ENCODE assay signal across 32 mouse cellular contexts in the genomic region with DNA sequence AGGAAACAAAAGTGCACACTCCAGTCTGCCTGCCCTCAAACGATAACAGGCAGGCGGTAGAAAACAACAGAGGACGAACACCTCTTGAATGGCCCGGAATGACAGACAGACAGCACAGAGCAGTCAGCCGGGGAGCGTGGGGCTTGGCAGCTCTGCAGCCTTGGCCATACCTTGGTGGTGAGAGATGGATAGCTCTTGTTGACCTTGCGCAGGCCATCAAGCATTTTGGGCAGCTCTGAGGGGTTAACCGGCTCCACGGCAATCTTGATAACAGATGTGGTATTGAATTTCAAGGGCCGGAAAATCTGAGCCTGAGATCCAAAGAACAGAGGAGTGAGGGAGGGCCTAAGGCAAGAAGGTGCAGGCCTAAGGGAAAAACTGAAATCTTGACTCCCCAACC. TPM values are rescaled to one million over a fixed set of nuclear protein-coding genes. Genes with fewer than 3 reads are reported as not detected.
DNase-seq lines count a peak whose midpoint lies in the region; ATAC-seq lines count a peak whose summit lies in the region.
"Had no signal": no experiment of that assay in that cellular context is flagged by ENCODE, and none has a peak within 500 bp of the region (broad histone marks: within the 10 kb centered on the region; RNA-seq: fewer than 3 reads in every experiment).

No protein-coding gene starts in this region.

- ATAC-seq in neural tube, embryonic 11.5 days (ENCODE audit: insufficient read depth, low FRiP score, low TSS enrichment): no peak
- ATAC-seq: activated CD4-positive, CD25-positive, alpha-beta regulatory T cell, adult 4 months; forebrain, embryonic 13.5 days; forebrain, embryonic 16.5 days; intestine, postnatal 0 days had no signal

- no peaks in the 10 kb centered on the region for H3K4me1 ChIP-seq in neural tube, embryonic 11.5 days (ENCODE audit: control insufficient read depth, insufficient read depth, low read length)
- H3K4me1 ChIP-seq: forebrain, embryonic 10.5 days; forebrain, embryonic 13.5 days; hindbrain, embryonic 12.5 days; hindbrain, embryonic 15.5 days had no signal

- WGBS in neural tube, embryonic 11.5 days: 77% methylated on average over 10 of the region's 10 CpGs

- H3K27me3 ChIP-seq in neural tube, embryonic 11.5 days (ENCODE audit: control insufficient read depth, insufficient read depth, low read length): no peaks in the 10 kb centered on the region
- H3K27me3 ChIP-seq: forebrain, embryonic 13.5 days; hindbrain, embryonic 12.5 days; hindbrain, embryonic 15.5 days had no signal

- no peak overlapping the region for H3K4me2 ChIP-seq in neural tube, embryonic 11.5 days (ENCODE audit: low read depth)
- H3K4me2 ChIP-seq: forebrain, embryonic 13.5 days; heart, embryonic 11.5 days; hindbrain, embryonic 12.5 days; hindbrain, embryonic 15.5 days had no signal

- peak; percentile 45 for DNase-seq in adrenal gland, adult 2 months
- DNase-seq in adrenal gland, postnatal 4 days (ENCODE audit: low spot score in 2 of 2): no peak
- DNase-seq in embryo, embryonic 10 days (ENCODE audit: low spot score): peak; percentile 10
- DNase-seq in embryo, embryonic 11 days: no peak
- peak; percentile 4 for DNase-seq in neural tube, embryonic 11.5 days (ENCODE audit: low spot score)
- no peak for DNase-seq in neural tube, embryonic 10.5 days (ENCODE audit: extremely low spot score, low spot score)
- DNase-seq: cerebellum, adult 11 months; cerebellum, adult 2 months; cerebellum, adult 9-11 months; cerebellum, postnatal 25 days; gastrocnemius, postnatal 14 days; heart, adult 11 months had no signal

- H3K36me3 ChIP-seq in neural tube, embryonic 11.5 days (ENCODE audit: control insufficient read depth, insufficient read depth, low read length): peaks cover 39% of the 10 kb centered on the region

- H3K4me3 ChIP-seq in neural tube, embryonic 11.5 days (ENCODE audit: low read depth, low read length): no peak overlapping the region
- H3K4me3 ChIP-seq: forebrain, embryonic 10.5 days; forebrain, embryonic 13.5 days; hindbrain, embryonic 12.5 days; hindbrain, embryonic 15.5 days had no signal

- H3K27ac ChIP-seq in neural tube, embryonic 11.5 days (ENCODE audit: low read depth, low read length): no peak overlapping the region
- H3K27ac ChIP-seq: forebrain, embryonic 10.5 days; forebrain, embryonic 13.5 days; hindbrain, embryonic 12.5 days; hindbrain, embryonic 15.5 days had no signal

- no peak overlapping the region for H3K9ac ChIP-seq in neural tube, embryonic 11.5 days (ENCODE audit: low read length)
- H3K9ac ChIP-seq: forebrain, embryonic 13.5 days; hindbrain, embryonic 12.5 days; hindbrain, embryonic 15.5 days had no signal

- no peaks in the 10 kb centered on the region for H3K9me3 ChIP-seq in neural tube, embryonic 11.5 days (ENCODE audit: control insufficient read depth, low read length)
- H3K9me3 ChIP-seq: forebrain, embryonic 10.5 days; forebrain, embryonic 13.5 days; hindbrain, embryonic 12.5 days; hindbrain, embryonic 15.5 days had no signal

RNA-seq across cellular contexts. Expression of a gene that starts 10.3 kb away (rescaled TPM):
- total RNA-seq in adrenal gland, adult 2 months (2021): 1 to 10 TPM in 1 of 2 experiments, under 1 TPM in 1; 0.66 to 2.9 TPM
- polyA plus RNA-seq in adrenal gland, adult 2 months (2012; rRNA removed): 2.0 and 2.8 TPM in 2 replicates
- total RNA-seq in adrenal gland, postnatal 4 days (2021): 1 to 10 TPM in 1 of 2 experiments, under 1 TPM in 1; 0.87 to 1.2 TPM
- polyA plus RNA-seq in neural tube, embryonic 11.5 days (2014; fragmentation: Nextera tagmentation; extraction: Ambion mirVana): not detected in 2 replicates
- total RNA-seq: common myeloid progenitor, adult 5-6 weeks; hematopoietic stem cell, adult 5-6 weeks had no signal
- polyA plus RNA-seq: activated CD4-positive, CD25-positive, alpha-beta regulatory T cell, adult 4 months; embryonic facial prominence, embryonic 11.5 days; forebrain, embryonic 10.5 days; heart, embryonic 11.5 days; hindbrain, embryonic 12.5 days; intestine, embryonic 14.5 days had no signal

RNA-seq across cellular contexts. Expression of a gene that starts 26.4 kb away (rescaled TPM):
- 10 to 100 TPM; 12.9 to 20.6 TPM for total RNA-seq in adrenal gland, adult 2 months (2021)
- polyA plus RNA-seq in adrenal gland, adult 2 months (2012; rRNA removed): 1.8 and 2.4 TPM in 2 replicates
- total RNA-seq in adrenal gland, postnatal 4 days (2021): 10 to 100 TPM; 39.6 to 40.2 TPM
- 78.5 and 80.3 TPM in 2 replicates for polyA plus RNA-seq in neural tube, embryonic 11.5 days (2014; fragmentation: Nextera tagmentation; extraction: Ambion mirVana)
- total RNA-seq: common myeloid progenitor, adult 5-6 weeks; hematopoietic stem cell, adult 5-6 weeks had no signal

RNA-seq across cellular contexts. Expression of a gene that starts 34.9 kb away (rescaled TPM):
- 10 to 100 TPM; 71.4 to 73.5 TPM for total RNA-seq in adrenal gland, adult 2 months (2021)
- 124 and 176 TPM in 2 replicates for polyA plus RNA-seq in adrenal gland, adult 2 months (2012; rRNA removed)
- 100 to 1,000 TPM; 116 to 119 TPM for total RNA-seq in adrenal gland, postnatal 4 days (2021)
- 239 and 255 TPM in 2 replicates for polyA plus RNA-seq in neural tube, embryonic 11.5 days (2014; fragmentation: Nextera tagmentation; extraction: Ambion mirVana)

RNA-seq across cellular contexts. Expression of a gene that starts 35.1 kb away (rescaled TPM):
- under 1 TPM; 0.32 to 0.97 TPM for total RNA-seq in adrenal gland, adult 2 months (2021)
- 0.46 and 0.81 TPM in 2 replicates for polyA plus RNA-seq in adrenal gland, adult 2 months (2012; rRNA removed)
- 1 to 10 TPM in 1 of 2 experiments, under 1 TPM in 1; 0.82 to 1.0 TPM for total RNA-seq in adrenal gland, postnatal 4 days (2021)
- 1.7 and 1.9 TPM in 2 replicates for polyA plus RNA-seq in neural tube, embryonic 11.5 days (2014; fragmentation: Nextera tagmentation; extraction: Ambion mirVana)
- total RNA-seq: common myeloid progenitor, adult 5-6 weeks; gastrocnemius, adult 18-20 months; gastrocnemius, postnatal 14 days; gastrocnemius, postnatal 4 days; heart, postnatal 25 days had no signal

RNA-seq across cellular contexts. Expression of a gene that starts 39.0 kb away (rescaled TPM):
- total RNA-seq in adrenal gland, adult 2 months (2021): not detected
- polyA plus RNA-seq in adrenal gland, adult 2 months (2012; rRNA removed): not detected in 2 replicates
- total RNA-seq in adrenal gland, postnatal 4 days (2021): not detected
- polyA plus RNA-seq in neural tube, embryonic 11.5 days (2014; fragmentation: Nextera tagmentation; extraction: Ambion mirVana): not detected in 2 replicates
- total RNA-seq: common myeloid progenitor, adult 5-6 weeks; ES-E14; gastrocnemius, adult 18-20 months; gastrocnemius, postnatal 14 days; gastrocnemius, postnatal 4 days; heart, adult 8-10 months; heart, postnatal 25 days; hematopoietic stem cell, adult 5-6 weeks had no signal
- polyA plus RNA-seq: activated CD4-positive, CD25-positive, alpha-beta regulatory T cell, adult 4 months; cerebellum, adult 2 months; embryonic facial prominence, embryonic 11.5 days; embryonic facial prominence, embryonic 14.5 days; forebrain, embryonic 13.5 days; forebrain, embryonic 16.5 days; heart, embryonic 11.5 days; heart, embryonic 14.5 days; heart, postnatal 0 days; hindbrain, embryonic 12.5 days; hindbrain, embryonic 15.5 days; intestine, embryonic 14.5 days; intestine, postnatal 0 days had no signal

Comparison
In these comparisons a context has a peak if more than half of its experiments do, and no peak if none do; other contexts are left out.
1. DNase-seq: peak in adrenal gland, adult 2 months (single experiment), embryo, embryonic 10 days (single experiment) and neural tube, embryonic 11.5 days (single experiment); none in adrenal gland, postnatal 4 days (0 of 2), embryo, embryonic 11 days (single experiment) and neural tube, embryonic 10.5 days (single experiment).